Mouse (Mus musculus): ENCODE data around the gene Prss23. TPM values are rescaled to one million over a fixed set of nuclear protein-coding genes. Genes with fewer than 3 reads are reported as not detected.
A peak's percentile ranks its signal among the peaks of the same experiment; 100 is the strongest.

Gene Prss23
- polyA plus RNA-seq (2016; fragmentation: Nextera tagmentation; extraction: Ambion mirVana), result 21.3 and 22.3 TPM in 2 replicates

- ATAC-seq (ENCODE audit: low FRiP score), result no peak
- no peaks in the 10 kb centered on the region for H3K9me3 ChIP-seq
- no peak within 1 kb of the TSS for H3K4me3 ChIP-seq (replicated peaks)
- no peak within 1 kb of the TSS for H3K9ac ChIP-seq
- H3K27ac ChIP-seq, result no peak within 1 kb of the TSS
- peaks cover 4% of the 10 kb centered on the region; the same call in 1 of the 2 replicates for H3K4me1 ChIP-seq
- H3K27me3 ChIP-seq, result no peaks in the 10 kb centered on the region
- WGBS, result 73% methylated on average over 16 of the region's 16 CpGs
- no peaks in the 10 kb centered on the region for H3K36me3 ChIP-seq (replicated peaks)
- H3K4me2 ChIP-seq, result no peak within 1 kb of the TSS
Observed at GRCm38 (mm10) chr7:89526731-89527429, at the start of gene Prss23. Gene Prss23 (minus strand): TSS chr7:89527187.

GRCm38 (mm10) chr7:89576127-89576526 lies 49.1 kb upstream of the Prss23 start:
- 94% methylated on average over 3 of the region's 3 CpGs for WGBS
- no peaks in the 10 kb centered on the region for H3K36me3 ChIP-seq (replicated peaks)
- H3K9me3 ChIP-seq, result no peaks in the 10 kb centered on the region
- no peak overlapping the region for H3K27ac ChIP-seq
- ATAC-seq (ENCODE audit: low FRiP score), result no peak
- no peak overlapping the region for H3K4me3 ChIP-seq (replicated peaks)
- H3K4me2 ChIP-seq, result no peak overlapping the region
- H3K27me3 ChIP-seq, result no peaks in the 10 kb centered on the region
- no peak overlapping the region for H3K9ac ChIP-seq
- H3K4me1 ChIP-seq, result 0 out of 2 replicates have a peak, but pooled peaks cover 4% of the 10 kb centered on the region

- no peak for ATAC-seq (ENCODE audit: low FRiP score)
- no peak overlapping the region for H3K27ac ChIP-seq
- WGBS, result 99% methylated on average over 2 of the region's 2 CpGs
Observed at GRCm38 (mm10) chr7:89564569-89564968, 37.6 kb upstream of the Prss23 start.

GRCm38 (mm10) chr7:89563501-89563900 lies 36.5 kb upstream of the Prss23 start:
- Histone ChIP-seq H3K36me3 (replicated peaks) (no peaks in the 10 kb centered on the region), H3K4me2 (no peak overlapping the region), H3K4me3 (replicated peaks) (no peak overlapping the region), H3K27me3 (no peaks in the 10 kb centered on the region), H3K27ac (no peak overlapping the region), H3K4me1 (peaks cover under 1% of the 10 kb centered on the region; the same call in 1 of the 2 replicates), H3K9ac (no peak overlapping the region), H3K9me3 (no peaks in the 10 kb centered on the region)
- 93% methylated on average over 2 of the region's 2 CpGs for WGBS
- no peak for ATAC-seq (ENCODE audit: low FRiP score)

More at GRCm38 (mm10) chr7:89564569-89564968, 37.6 kb upstream of the Prss23 start:
- Histone ChIP-seq H3K36me3 (replicated peaks) (no peaks in the 10 kb centered on the region), H3K4me2 (no peak overlapping the region), H3K27me3 (no peaks in the 10 kb centered on the region), H3K4me1 (no peaks in the 10 kb centered on the region), H3K9me3 (no peaks in the 10 kb centered on the region), H3K4me3 (replicated peaks) (no peak overlapping the region), H3K9ac (no peak overlapping the region)

- H3K27ac ChIP-seq, result no peak overlapping the region
- H3K9ac ChIP-seq, result no peak overlapping the region
- no peaks in the 10 kb centered on the region for H3K36me3 ChIP-seq (replicated peaks)
- H3K27me3 ChIP-seq, result no peaks in the 10 kb centered on the region
- ATAC-seq (ENCODE audit: low FRiP score), result no peak
- H3K4me1 ChIP-seq, result peaks cover 5% of the 10 kb centered on the region
- no peaks in the 10 kb centered on the region for H3K9me3 ChIP-seq
- no peak overlapping the region for H3K4me3 ChIP-seq (replicated peaks)
- 76% methylated on average over 2 of the region's 2 CpGs for WGBS
- no peak overlapping the region for H3K4me2 ChIP-seq
Observed at GRCm38 (mm10) chr7:89562140-89562539, 35.2 kb upstream of the Prss23 start.

GRCm38 (mm10) chr7:89560939-89561338 lies 34.0 kb upstream of the Prss23 start:
- no peak for ATAC-seq (ENCODE audit: low FRiP score)
- no peak overlapping the region for H3K4me2 ChIP-seq
- no peaks in the 10 kb centered on the region for H3K9me3 ChIP-seq
- H3K27ac ChIP-seq, result no peak overlapping the region
- 82% methylated on average over 3 of the region's 3 CpGs for WGBS
- no peaks in the 10 kb centered on the region for H3K27me3 ChIP-seq
- H3K36me3 ChIP-seq (replicated peaks), result no peaks in the 10 kb centered on the region
- peaks cover 5% of the 10 kb centered on the region for H3K4me1 ChIP-seq
- H3K4me3 ChIP-seq (replicated peaks), result no peak overlapping the region
- no peak overlapping the region for H3K9ac ChIP-seq

GRCm38 (mm10) chr7:89559633-89560032 lies 32.6 kb upstream of the Prss23 start:
- no peak for ATAC-seq (ENCODE audit: low FRiP score)
- Histone ChIP-seq H3K36me3 (replicated peaks) (no peaks in the 10 kb centered on the region), H3K4me1 (peaks cover 5% of the 10 kb centered on the region), H3K4me2 (no peak overlapping the region), H3K9me3 (no peaks in the 10 kb centered on the region), H3K27me3 (no peaks in the 10 kb centered on the region), H3K27ac (no peak overlapping the region), H3K4me3 (replicated peaks) (no peak overlapping the region), H3K9ac (no peak overlapping the region)
- WGBS, result 90% methylated on average over 4 of the region's 4 CpGs

GRCm38 (mm10) chr7:89559105-89559504 lies 32.1 kb upstream of the Prss23 start:
- ATAC-seq (ENCODE audit: low FRiP score), result no peak
- H3K27ac ChIP-seq, result no peak overlapping the region
- no peak overlapping the region for H3K4me3 ChIP-seq (replicated peaks)
- 80% methylated on average over 4 of the region's 4 CpGs for WGBS
- H3K4me1 ChIP-seq, result peaks cover 5% of the 10 kb centered on the region
- H3K9me3 ChIP-seq, result no peaks in the 10 kb centered on the region
- no peak overlapping the region for H3K9ac ChIP-seq
- H3K36me3 ChIP-seq (replicated peaks), result no peaks in the 10 kb centered on the region
- no peaks in the 10 kb centered on the region for H3K27me3 ChIP-seq
- no peak overlapping the region for H3K4me2 ChIP-seq

- 78% methylated on average over 11 of the region's 11 CpGs for WGBS
- peaks cover 5% of the 10 kb centered on the region for H3K4me1 ChIP-seq
- no peak overlapping the region for H3K27ac ChIP-seq
- no peak overlapping the region for H3K4me3 ChIP-seq (replicated peaks)
- H3K9ac ChIP-seq, result no peak overlapping the region
- no peaks in the 10 kb centered on the region for H3K27me3 ChIP-seq
- peak; percentile 14; the same call in 1 of the 2 replicates for ATAC-seq (ENCODE audit: low FRiP score)
- no peaks in the 10 kb centered on the region for H3K9me3 ChIP-seq
- H3K36me3 ChIP-seq (replicated peaks), result no peaks in the 10 kb centered on the region
- no peak overlapping the region for H3K4me2 ChIP-seq
Observed at GRCm38 (mm10) chr7:89558446-89559039, 31.6 kb upstream of the Prss23 start.

GRCm38 (mm10) chr7:89557056-89557455 lies 30.1 kb upstream of the Prss23 start:
- Histone ChIP-seq H3K36me3 (replicated peaks) (no peaks in the 10 kb centered on the region), H3K27ac (no peak overlapping the region)
- ATAC-seq (ENCODE audit: low FRiP score), result no peak

GRCm38 (mm10) chr7:89556652-89557051 lies 29.7 kb upstream of the Prss23 start:
- Histone ChIP-seq H3K9me3 (no peaks in the 10 kb centered on the region), H3K27me3 (no peaks in the 10 kb centered on the region), H3K4me2 (no peak overlapping the region), H3K36me3 (replicated peaks) (no peaks in the 10 kb centered on the region), H3K4me1 (peaks cover 5% of the 10 kb centered on the region), H3K9ac (no peak overlapping the region), H3K27ac (no peak overlapping the region), H3K4me3 (replicated peaks) (no peak overlapping the region)
- ATAC-seq (ENCODE audit: low FRiP score), result no peak
- 66% methylated on average over 4 of the region's 4 CpGs for WGBS

More at GRCm38 (mm10) chr7:89557056-89557455, 30.1 kb upstream of the Prss23 start:
- no peak overlapping the region for H3K4me2 ChIP-seq
- H3K4me1 ChIP-seq, result peaks cover 5% of the 10 kb centered on the region
- 92% methylated on average over 5 of the region's 5 CpGs for WGBS
- no peaks in the 10 kb centered on the region for H3K27me3 ChIP-seq
- no peak overlapping the region for H3K9ac ChIP-seq
- H3K9me3 ChIP-seq, result no peaks in the 10 kb centered on the region
- H3K4me3 ChIP-seq (replicated peaks), result no peak overlapping the region

GRCm38 (mm10) chr7:89555170-89555569 lies 28.2 kb upstream of the Prss23 start:
- H3K4me3 ChIP-seq (replicated peaks), result no peak overlapping the region
- WGBS, result 33% methylated on average over 4 of the region's 4 CpGs
- no peak overlapping the region for H3K9ac ChIP-seq
- peaks cover 5% of the 10 kb centered on the region for H3K4me1 ChIP-seq
- no peak for ATAC-seq (ENCODE audit: low FRiP score)
- H3K4me2 ChIP-seq, result no peak overlapping the region
- H3K9me3 ChIP-seq, result no peaks in the 10 kb centered on the region
- H3K36me3 ChIP-seq (replicated peaks), result no peaks in the 10 kb centered on the region
- no peaks in the 10 kb centered on the region for H3K27me3 ChIP-seq
- H3K27ac ChIP-seq, result no peak overlapping the region

GRCm38 (mm10) chr7:89554068-89554467 lies 27.1 kb upstream of the Prss23 start:
- Histone ChIP-seq H3K27ac (no peak overlapping the region), H3K36me3 (replicated peaks) (no peaks in the 10 kb centered on the region), H3K4me1 (peaks cover 5% of the 10 kb centered on the region), H3K4me2 (no peak overlapping the region), H3K4me3 (replicated peaks) (no peak overlapping the region), H3K27me3 (no peaks in the 10 kb centered on the region), H3K9ac (no peak overlapping the region), H3K9me3 (no peaks in the 10 kb centered on the region)
- 82% methylated on average over 1 of the region's 1 CpGs for WGBS
- ATAC-seq (ENCODE audit: low FRiP score), result no peak

Data from forebrain, embryonic 12.5 days (tissue).